Mouse (Mus musculus) MEL (cell line): ENCODE measurements around the gene Cdiptos. TPM values are rescaled to one million over a fixed set of nuclear protein-coding genes. Genes with fewer than 3 reads are reported as not detected.
A peak's percentile ranks its signal among the peaks of the same experiment; 100 is the strongest.

Experiments
- DNase-seq: peaks from one replicate; pipeline ENCODE4 v3.0.0; 2011; ENCODE audit warnings: low read depth, low spot score
- H3K27ac ChIP-seq: 2 replicates; pipeline ENCODE4 v1.5.1; 2012; ENCODE audit warnings: low read depth, mild to moderate bottlenecking, control low read depth, low read length, moderate library complexity; ENCODE audit not compliant: control insufficient read depth
- H3K27me3 ChIP-seq, 2 experiments: fragments of 150-350 bp in 1 of 2; sonication (generic) in 1 of 2; 2 replicates each; pipeline ENCODE4 v1.6.1; 2012; ENCODE audit warnings: low read length in 2 of 2, mild to moderate bottlenecking in 2 of 2, improper control_type of control experiment in 1 of 2, moderate library complexity in 1 of 2; ENCODE audit not compliant: insufficient read depth in 2 of 2, control insufficient read depth in 1 of 2
- H3K36me3 ChIP-seq, 2 experiments: 2 replicates each; pipeline ENCODE4 v1.6.1; 2012 to 2014; ENCODE audit warnings: low read length in 2 of 2, improper control_type of control experiment in 1 of 2, inconsistent platforms in 1 of 2, mild to moderate bottlenecking in 1 of 2; ENCODE audit not compliant: insufficient read depth in 2 of 2, control insufficient read depth in 1 of 2
- H3K4me1 ChIP-seq, 2 experiments: fragments of 150-350 bp in 1 of 2; sonication (generic) in 1 of 2; 2 replicates each; pipeline ENCODE4 v1.6.1; 2012; ENCODE audit warnings: low read length in 2 of 2, improper control_type of control experiment in 1 of 2, mild to moderate bottlenecking in 1 of 2; ENCODE audit not compliant: insufficient read depth in 2 of 2, control insufficient read depth in 1 of 2
- H3K4me3 ChIP-seq, 2 experiments: fragments of 150-350 bp in 1 of 2; sonication (generic) in 1 of 2; 2 replicates each; pipeline ENCODE4 v1.5.1; 2012; ENCODE audit warnings: low read depth in 2 of 2, low read length in 2 of 2, mild to moderate bottlenecking in 2 of 2, moderate library complexity in 2 of 2, control low read depth in 1 of 2, improper control_type of control experiment in 1 of 2; ENCODE audit not compliant: control insufficient read depth in 1 of 2, insufficient read depth in 1 of 2
- H3K79me2 ChIP-seq: 2 replicates; pipeline ENCODE4 v1.6.1; 2012; ENCODE audit warnings: mild to moderate bottlenecking, low read length, moderate library complexity; ENCODE audit not compliant: control insufficient read depth, poor library complexity, insufficient read depth
- H3K9ac ChIP-seq: 2 replicates; pipeline ENCODE4 v1.6.1; 2012; ENCODE audit warnings: low read depth, mild to moderate bottlenecking, control low read depth, low read length, moderate library complexity; ENCODE audit not compliant: control insufficient read depth, poor library complexity, severe bottlenecking
- H3K9me3 ChIP-seq: fragments of 150-350 bp; sonication (generic); replicated peaks from 2 replicates; pipeline ENCODE4 v1.6.1; 2012; ENCODE audit warnings: mild to moderate bottlenecking, low read length, improper control_type of control experiment, moderate library complexity; ENCODE audit not compliant: insufficient read depth
- CHD1 ChIP-seq: IDR thresholded peaks from 2 replicates; pipeline ENCODE4 v1.6.1; 2012; ENCODE audit warnings: low read depth, mild to moderate bottlenecking, inconsistent platforms, low read length, improper control_type of control experiment
- CHD2 ChIP-seq: IDR thresholded peaks from 2 replicates; pipeline ENCODE4 v1.6.1; 2011; ENCODE audit warnings: low read length, improper control_type of control experiment
- CTCF ChIP-seq, 3 experiments: IDR thresholded peaks in 2 of 3; conservative IDR thresholded peaks in 1 of 3; 2 replicates each; pipeline ENCODE4 v1.5.1; 2011 to 2012; ENCODE audit warnings: low read length in 3 of 3, low read depth in 2 of 3, mild to moderate bottlenecking in 2 of 3, improper control_type of control experiment in 1 of 3, inconsistent platforms in 1 of 3, mixed read lengths in 1 of 3, moderate library complexity in 1 of 3; ENCODE audit not compliant: control insufficient read depth in 1 of 3, insufficient read depth in 1 of 3, poor library complexity in 1 of 3, severe bottlenecking in 1 of 3
- E2F4 ChIP-seq: IDR thresholded peaks from 2 replicates; pipeline ENCODE4 v1.6.1; 2011; ENCODE audit warnings: low read depth, low read length, improper control_type of control experiment, borderline replicate concordance
- HCFC1 ChIP-seq: IDR thresholded peaks from 2 replicates; pipeline ENCODE4 v1.6.1; 2012; ENCODE audit warnings: low read depth, mild to moderate bottlenecking, inconsistent platforms, low read length, improper control_type of control experiment, moderate library complexity
- MAX ChIP-seq: IDR thresholded peaks from 2 replicates; pipeline ENCODE4 v1.6.1; 2011; ENCODE audit warnings: low read length, improper control_type of control experiment
- MEF2A ChIP-seq: IDR thresholded peaks from 2 replicates; pipeline ENCODE4 v1.6.1; 2014; ENCODE audit warnings: low read depth, mild to moderate bottlenecking, inconsistent platforms, low read length, improper control_type of control experiment; ENCODE audit not compliant: poor library complexity, insufficient replicate concordance, severe bottlenecking; ENCODE audit errors: extremely low read depth
- MYB ChIP-seq: IDR thresholded peaks from 2 replicates; pipeline ENCODE4 v1.6.1; 2011; ENCODE audit warnings: mild to moderate bottlenecking, low read depth, low read length, improper control_type of control experiment
- MYC ChIP-seq: IDR thresholded peaks from 2 replicates; pipeline ENCODE4 v1.6.1; 2011; ENCODE audit warnings: low read depth, mild to moderate bottlenecking, low read length, improper control_type of control experiment, moderate library complexity
- NELFE ChIP-seq: IDR thresholded peaks from 2 replicates; pipeline ENCODE4 v1.6.1; 2011; ENCODE audit warnings: low read depth, low read length, improper control_type of control experiment
- NRF1 ChIP-seq: IDR thresholded peaks from 2 replicates; pipeline ENCODE4 v1.6.1; 2014; ENCODE audit warnings: low read depth, mild to moderate bottlenecking, inconsistent platforms, low read length, improper control_type of control experiment, moderate library complexity; ENCODE audit not compliant: poor library complexity, insufficient read depth, severe bottlenecking
- POLR2AphosphoS2 ChIP-seq: IDR thresholded peaks from 2 replicates; pipeline ENCODE4 v1.6.1; 2011; ENCODE audit warnings: low read length, improper control_type of control experiment
- POLR2AphosphoS5 ChIP-seq: IDR thresholded peaks from 2 replicates; pipeline ENCODE4 v1.6.1; 2012; ENCODE audit warnings: low read depth, borderline replicate concordance, mild to moderate bottlenecking, inconsistent platforms, low read length, moderate library complexity, mixed read lengths
- RAD21 ChIP-seq: IDR thresholded peaks from 2 replicates; pipeline ENCODE4 v1.6.1; 2011; ENCODE audit warnings: mild to moderate bottlenecking, low read depth, low read length, improper control_type of control experiment
- RCOR1 ChIP-seq: IDR thresholded peaks from 2 replicates; pipeline ENCODE4 v1.6.1; 2012; ENCODE audit warnings: low read depth, mild to moderate bottlenecking, inconsistent platforms, low read length, improper control_type of control experiment
- SIN3A ChIP-seq: IDR thresholded peaks from 2 replicates; pipeline ENCODE4 v1.6.1; 2012; ENCODE audit warnings: low read length, improper control_type of control experiment, inconsistent platforms
- SMC3 ChIP-seq: IDR thresholded peaks from 2 replicates; pipeline ENCODE4 v1.6.1; 2011; ENCODE audit warnings: low read depth, low read length, improper control_type of control experiment
- TBP ChIP-seq: IDR thresholded peaks from 2 replicates; pipeline ENCODE4 v1.8.0; 2011; ENCODE audit warnings: low read depth, low read length, improper control_type of control experiment
- USF1 ChIP-seq: IDR thresholded peaks from 2 replicates; pipeline ENCODE4 v1.6.1; 2014; ENCODE audit warnings: low read depth, mild to moderate bottlenecking, inconsistent platforms, low read length, improper control_type of control experiment, moderate library complexity
- ZC3H11A ChIP-seq: IDR thresholded peaks from 2 replicates; pipeline ENCODE4 v1.6.1; 2012; ENCODE audit warnings: low read depth, mild to moderate bottlenecking, inconsistent platforms, low read length, improper control_type of control experiment
- ZNF384 ChIP-seq: IDR thresholded peaks from 2 replicates; pipeline ENCODE4 v1.6.1; 2012; ENCODE audit warnings: low read depth, mild to moderate bottlenecking, inconsistent platforms, low read length, improper control_type of control experiment
- polyA plus RNA-seq, 2 experiments: library from polyadenylated mRNA; stranded (reverse) in 1 of 2; unstranded in 1 of 2; fragments of >175 nt in 1 of 2; fragments of >200 nt in 1 of 2; gene quantifications; 2 replicates each; pipeline versions ENCODE4 v1.2.1 to v1.2.4; 2012; ENCODE audit warnings: low replicate concordance in 2 of 2, low read depth in 1 of 2; ENCODE audit not compliant: insufficient read length in 2 of 2, insufficient read depth in 1 of 2, missing spikeins in 1 of 2
- total RNA-seq: library from RNA; depleted of rRNA; stranded (reverse); fragments of 300-350 nt; gene quantifications from 2 replicates; pipeline ENCODE4 v1.2.3, GENCODE M21; 2012

Cdiptos gene
- total and polyA plus RNA-seq, 3 experiments: 0.35 to 1.8 TPM; not detected in 1

DNA sequence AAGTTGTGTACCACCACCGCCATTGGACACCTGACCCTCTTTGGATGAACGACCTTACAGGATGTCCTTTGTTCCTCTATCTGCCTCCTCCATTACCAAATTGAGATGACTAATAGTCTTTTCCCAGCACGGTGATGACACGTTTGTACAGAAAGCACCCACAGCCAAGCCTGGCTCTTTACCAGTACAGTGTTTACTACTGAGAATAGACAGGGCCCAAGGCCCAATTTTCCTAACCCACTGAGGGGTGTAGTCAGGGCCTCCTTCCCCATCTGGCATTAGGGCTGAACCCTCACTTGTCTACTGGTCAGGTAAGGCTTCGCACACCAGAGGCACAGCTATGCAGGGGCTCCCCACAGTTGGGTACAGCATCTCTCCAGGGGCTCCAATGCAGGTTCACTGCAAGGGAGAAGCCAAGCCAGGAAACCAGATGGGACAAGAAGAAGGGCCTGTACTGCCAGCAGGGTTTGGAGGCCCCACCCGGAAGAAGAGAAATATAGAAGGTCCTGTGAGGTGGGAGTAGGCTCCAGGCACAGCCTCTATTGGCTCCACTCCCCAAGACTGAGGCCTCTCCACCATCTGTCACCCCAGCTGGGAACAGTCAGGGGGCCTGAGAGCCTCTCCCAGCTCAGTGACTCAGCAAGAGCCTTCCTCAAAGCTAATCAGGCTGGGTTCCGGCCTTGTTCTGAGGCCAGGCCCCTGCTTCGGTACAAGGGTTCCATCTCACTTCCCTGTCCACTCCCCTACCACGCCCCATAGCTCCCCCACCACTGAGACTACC lies 32.5 kb upstream of the Cdiptos start (continued):
- no peak for TF ChIP-seq ZNF384
- TF ChIP-seq NRF1: no peak
- peak; percentile 84 for TF ChIP-seq SIN3A
- TF ChIP-seq MYC: no peak
- TF ChIP-seq, all 39 proteins: peak for 16

DNA sequence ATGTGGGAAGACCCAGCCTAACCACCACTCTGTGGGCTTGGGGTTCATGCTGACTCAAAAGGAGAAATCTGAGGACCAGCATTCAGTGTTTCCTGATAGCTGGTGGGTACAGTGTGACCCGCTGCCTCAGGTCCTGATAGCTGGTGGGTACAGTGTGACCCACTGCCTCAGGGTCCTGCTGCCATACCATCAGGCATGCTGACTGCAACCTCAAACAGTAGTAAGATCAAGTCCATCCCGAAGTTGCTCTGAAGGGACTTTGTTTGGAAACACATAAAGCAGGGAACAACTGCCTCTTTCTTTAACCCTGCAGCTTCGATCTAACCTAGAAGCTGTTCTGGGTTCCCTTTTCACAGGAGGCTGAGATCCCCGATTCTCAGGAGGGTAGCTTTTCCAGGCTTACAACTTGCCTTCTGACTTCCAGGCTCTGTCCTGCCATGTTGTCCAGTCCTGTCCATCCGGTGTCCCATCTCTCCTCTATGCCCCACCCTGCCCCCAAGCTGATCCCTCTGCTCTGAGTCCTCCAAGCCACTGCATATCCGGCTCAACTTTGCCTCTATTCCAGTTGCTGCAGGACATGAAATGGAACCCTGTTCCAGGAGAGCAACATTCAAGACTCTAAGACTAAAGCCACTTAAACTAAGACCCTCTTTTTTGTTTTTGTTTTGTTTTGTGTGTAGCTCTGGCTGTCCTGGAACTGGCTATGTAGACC lies 31.6 kb upstream of the Cdiptos start:
- H3K9ac ChIP-seq: peak overlapping the region; percentile 6; the same call in 1 of the 2 replicates
- H3K9me3 ChIP-seq: no peaks in the 10 kb centered on the region
- peaks cover 2% of the 10 kb centered on the region for H3K79me2 ChIP-seq
- H3K4me1 ChIP-seq: peaks cover 11 to 34% of the 10 kb centered on the region in 2 experiments
- H3K27me3 ChIP-seq: no peaks in the 10 kb centered on the region
- TF ChIP-seq HCFC1 (no peak), RAD21 (no peak), MEF2A (no peak), NRF1 (no peak), TBP (no peak), ZC3H11A (no peak), RCOR1 (no peak), POLR2AphosphoS2 (no peak), CHD2 (no peak), MYB (no peak)
- DNase-seq: no peak
- H3K27ac ChIP-seq: peak overlapping the region; percentile 91
- peaks cover 0 to 29% of the 10 kb centered on the region in 2 experiments; a peak in 2 of 4 replicates for H3K36me3 ChIP-seq
- no peak overlapping the region for H3K4me3 ChIP-seq

DNA sequence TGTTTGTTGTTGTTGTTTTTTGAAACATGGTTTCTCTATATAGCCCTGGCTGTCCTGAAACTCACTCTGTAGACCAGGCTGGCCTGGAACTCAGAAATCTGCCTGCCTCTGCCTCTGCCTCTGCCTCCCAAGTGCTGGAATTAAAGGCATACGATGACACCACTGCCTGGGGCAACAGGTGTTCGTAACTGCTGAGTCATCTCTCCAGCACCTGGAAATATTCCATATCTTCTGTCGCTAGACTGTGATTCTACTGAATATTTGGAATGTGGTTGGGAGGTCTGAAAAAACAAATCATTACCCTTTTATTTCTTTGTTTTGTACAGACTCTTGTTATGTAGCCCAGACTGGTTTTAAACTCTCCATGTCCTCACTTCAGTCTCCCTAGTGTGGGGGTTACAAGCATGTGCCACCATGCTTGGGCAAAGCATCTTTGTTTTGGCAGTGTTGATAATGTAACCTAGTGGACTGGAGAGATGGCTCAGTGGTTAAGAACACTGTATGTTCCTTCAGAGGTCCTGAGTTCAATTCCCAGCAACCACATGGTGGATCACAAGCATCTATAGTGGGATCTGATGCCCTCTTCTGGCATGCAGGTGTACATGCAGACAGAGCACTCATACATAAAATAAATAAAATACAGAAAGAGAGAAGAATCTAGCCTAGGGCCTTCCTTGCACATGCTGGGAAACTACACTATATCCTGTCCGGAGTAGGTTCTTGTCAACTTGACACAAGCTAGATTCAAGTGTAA lies 28.4 kb upstream of the Cdiptos start:
- Histone ChIP-seq H3K4me3 (no peak overlapping the region), H3K36me3 (peaks cover 0 to 19% of the 10 kb centered on the region in 2 experiments; a peak in 2 of 4 replicates), H3K79me2 (no peaks in the 10 kb centered on the region; the same call in 1 of the 2 replicates), H3K9ac (no peak overlapping the region), H3K9me3 (no peaks in the 10 kb centered on the region), H3K4me1 (peaks cover 11 to 27% of the 10 kb centered on the region in 2 experiments), H3K27ac (no peak overlapping the region), H3K27me3 (no peaks in the 10 kb centered on the region)
- DNase-seq: peak; percentile 47
- TF ChIP-seq MEF2A (no peak), SIN3A (peak; percentile 24; the same call in 1 of the 2 replicates), NELFE (no peak), POLR2AphosphoS5 (no peak), MYB (no peak), MAX (peak; percentile 42), SMC3 (peak; percentile 56), MYC (peak; percentile 83), E2F4 (no peak), CTCF (IDR thresholded peaks at IDR 0.05 in 2 of 3, conservative IDR thresholded peaks at IDR 0.05 in 1 of 3; ENCODE audit: control insufficient read depth in 1 of 3, insufficient read depth in 1 of 3, low read depth in 2 of 3, low read length in 3 of 3, poor library complexity in 1 of 3, severe bottlenecking in 1 of 3) (peak in 2 of 3 experiments; percentile 47 to 54; a peak in 4 of 6 replicates), NRF1 (no peak), CHD1 (no peak), ZC3H11A (peak; percentile 23; the same call in 1 of the 2 replicates), RAD21 (peak; percentile 54), USF1 (no peak)
